Mouse (Mus musculus): ENCODE results near the gene Prkce.
A peak's percentile ranks its signal among the peaks of the same experiment; 100 is the strongest.

The Prkce gene

DNA sequence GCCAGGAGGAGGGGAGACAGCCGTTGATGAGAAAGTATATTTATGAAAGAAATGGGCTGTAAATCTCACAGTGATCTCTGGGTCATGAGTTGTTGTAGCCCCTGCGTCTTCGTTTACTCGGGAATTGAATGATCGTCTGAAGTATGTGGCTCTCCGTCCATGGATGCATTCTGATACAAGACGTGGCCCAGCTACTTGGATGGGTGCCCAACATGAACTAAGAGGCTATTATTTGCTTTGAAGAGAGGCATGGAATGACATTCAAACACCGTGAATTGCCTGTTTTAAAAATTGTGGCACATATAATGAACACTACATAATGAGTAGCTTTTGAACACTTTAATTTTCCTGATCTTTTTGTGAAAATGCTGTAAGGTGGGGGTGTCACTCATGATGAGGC is 93.5 kb downstream of the Prkce start:
- DNase-seq (ENCODE audit: low read depth), result no peak

GRCm38 (mm10) chr17:86263985-86264649 is 96.5 kb downstream of the Prkce start:
- no peak for DNase-seq (ENCODE audit: low read depth)

- no peak for DNase-seq (ENCODE audit: low read depth)
Measured at GRCm38 (mm10) chr17:86266051-86266450, 98.5 kb downstream of the Prkce start.

DNA sequence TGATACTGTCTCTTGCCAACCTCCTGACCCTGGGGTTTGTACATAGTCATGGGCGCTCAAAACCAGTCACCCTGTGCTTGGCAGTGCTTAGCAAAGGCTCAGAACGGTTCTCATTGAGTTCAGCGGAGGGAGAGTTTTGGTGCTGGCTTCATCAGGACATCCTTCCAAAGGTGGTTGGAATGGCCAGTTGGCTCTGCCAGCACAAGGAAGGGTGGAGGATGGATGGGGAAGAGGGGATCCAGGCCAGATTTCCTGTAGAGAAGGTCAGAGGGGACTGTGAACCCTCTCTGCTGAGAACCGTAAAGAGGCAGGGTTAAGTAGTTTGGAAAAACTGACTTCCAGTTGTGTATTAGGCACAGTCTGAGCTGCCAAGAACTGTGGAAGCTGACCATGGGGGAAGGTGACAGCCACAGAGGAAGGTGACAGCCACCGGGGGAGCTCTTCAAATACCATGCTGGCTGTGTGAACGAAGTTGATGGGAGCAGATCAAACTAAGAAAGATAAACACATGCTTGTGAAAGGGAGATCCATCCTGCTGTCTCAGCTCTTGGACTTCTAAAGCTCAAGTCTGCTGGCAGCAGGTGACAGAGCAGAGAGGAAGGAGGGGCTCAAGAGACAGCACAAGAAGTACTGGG is 99.7 kb downstream of the Prkce start:
- DNase-seq (ENCODE audit: low read depth), result no peak

DNA sequence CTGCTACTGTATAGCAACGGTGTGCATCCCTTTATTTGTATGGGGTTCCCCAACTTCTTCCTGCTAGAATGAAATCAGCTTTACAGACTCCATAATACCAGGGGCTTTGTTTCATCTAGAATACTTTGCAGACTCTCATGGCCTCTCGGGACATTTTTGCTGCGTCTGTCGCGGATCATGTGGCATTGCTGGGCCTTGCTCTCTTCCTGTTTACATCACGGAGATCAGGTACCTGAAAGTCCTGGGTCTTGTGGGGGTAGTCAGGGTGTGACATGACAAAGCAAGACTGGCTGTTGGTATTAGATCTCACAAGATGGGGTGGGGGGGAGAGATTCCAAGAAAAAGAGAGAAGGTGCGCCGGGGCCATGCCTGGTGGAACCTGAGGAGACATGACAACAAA is 102.1 kb downstream of the Prkce start:
- DNase-seq (ENCODE audit: low read depth), result no peak

DNA sequence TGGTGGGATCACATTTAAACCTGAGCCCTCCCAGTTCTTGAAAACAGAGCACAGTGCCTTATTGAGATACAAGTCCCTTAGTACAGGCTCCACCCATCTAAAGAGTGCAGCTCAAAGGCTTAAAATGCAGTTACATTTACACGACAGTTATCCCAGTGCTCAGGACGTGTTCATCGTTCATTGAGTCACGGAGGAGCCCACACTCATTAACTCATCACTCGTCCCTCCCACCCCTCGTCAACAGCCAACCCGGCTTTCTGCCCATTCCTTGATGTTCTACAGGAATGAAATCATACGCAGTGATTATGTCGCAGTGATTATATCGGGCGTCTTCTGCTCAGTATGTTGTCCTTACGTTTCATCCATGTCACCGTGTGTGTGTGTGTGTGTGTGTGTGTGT is 102.9 kb downstream of the Prkce start:
- no peak for DNase-seq (ENCODE audit: low read depth)

GRCm38 (mm10) chr17:86271277-86271676 is 103.7 kb downstream of the Prkce start:
- DNase-seq (ENCODE audit: low read depth), result no peak

DNA sequence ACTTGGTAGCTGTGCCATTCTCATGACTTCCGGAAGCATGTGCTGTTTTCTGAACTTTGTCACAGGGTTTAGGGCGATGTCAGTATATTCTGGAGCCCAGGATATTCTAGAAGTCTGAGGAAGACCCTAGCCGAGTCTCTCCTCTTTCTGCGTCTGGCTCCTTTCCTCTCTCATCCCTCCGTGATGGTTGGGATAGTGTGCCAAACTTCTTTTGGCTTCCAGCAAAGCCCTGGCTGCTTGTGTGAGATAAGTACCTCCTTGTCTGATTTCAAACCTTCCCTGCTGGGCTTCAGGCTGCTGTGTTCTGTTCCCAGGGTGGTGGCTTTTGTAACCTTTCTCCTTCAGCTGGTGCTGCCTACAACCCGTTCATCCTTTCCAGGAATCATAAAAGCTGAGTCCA is 105.4 kb downstream of the Prkce start:
- DNase-seq (ENCODE audit: low read depth), result no peak

- DNase-seq (ENCODE audit: low read depth), result no peak
Measured at GRCm38 (mm10) chr17:86273566-86274349, 106.2 kb downstream of the Prkce start.

DNA sequence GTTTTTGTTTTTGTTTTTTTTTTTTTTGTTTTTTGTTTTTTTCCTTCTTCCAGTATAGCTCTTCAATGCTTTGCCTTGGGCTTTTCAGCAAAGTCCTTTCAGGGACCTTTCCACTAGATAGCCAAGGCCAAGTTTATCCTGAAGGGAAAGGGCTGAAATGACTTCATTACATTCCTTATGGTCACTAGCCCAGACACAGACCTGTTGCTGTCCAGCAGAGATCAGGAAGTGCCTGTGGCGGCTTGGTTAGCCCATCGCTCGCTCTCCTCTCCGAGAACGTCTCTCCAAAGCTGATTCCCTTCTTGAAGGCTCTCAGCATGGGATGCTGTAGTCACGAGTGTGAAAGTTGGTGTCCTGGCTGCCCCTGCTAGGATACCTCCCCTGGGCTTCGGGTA is 106.8 kb downstream of the Prkce start:
- DNase-seq (ENCODE audit: low read depth), result no peak

DNA sequence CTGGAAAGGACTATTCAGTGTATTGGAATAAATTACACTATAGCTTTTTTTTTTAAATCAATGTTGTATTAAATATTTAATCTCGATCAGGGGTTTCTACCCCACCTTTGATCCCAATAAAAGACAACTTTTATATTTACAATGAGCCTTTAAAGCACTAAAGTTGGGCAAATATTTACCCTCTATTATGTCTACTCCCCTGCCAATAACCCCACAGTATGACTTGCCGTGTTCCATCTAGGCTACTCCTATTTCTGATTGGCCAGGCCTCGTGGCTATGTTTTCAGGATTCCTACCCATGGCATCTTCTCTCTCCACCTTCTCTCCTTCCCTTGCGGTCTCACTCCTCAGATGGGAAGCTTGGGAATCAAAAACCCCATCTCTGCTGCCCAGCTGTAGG is 108.8 kb downstream of the Prkce start:
- DNase-seq (ENCODE audit: low read depth), result no peak

- no peak for DNase-seq (ENCODE audit: low read depth)
Measured at GRCm38 (mm10) chr17:86277032-86277798, 109.6 kb downstream of the Prkce start.

DNA sequence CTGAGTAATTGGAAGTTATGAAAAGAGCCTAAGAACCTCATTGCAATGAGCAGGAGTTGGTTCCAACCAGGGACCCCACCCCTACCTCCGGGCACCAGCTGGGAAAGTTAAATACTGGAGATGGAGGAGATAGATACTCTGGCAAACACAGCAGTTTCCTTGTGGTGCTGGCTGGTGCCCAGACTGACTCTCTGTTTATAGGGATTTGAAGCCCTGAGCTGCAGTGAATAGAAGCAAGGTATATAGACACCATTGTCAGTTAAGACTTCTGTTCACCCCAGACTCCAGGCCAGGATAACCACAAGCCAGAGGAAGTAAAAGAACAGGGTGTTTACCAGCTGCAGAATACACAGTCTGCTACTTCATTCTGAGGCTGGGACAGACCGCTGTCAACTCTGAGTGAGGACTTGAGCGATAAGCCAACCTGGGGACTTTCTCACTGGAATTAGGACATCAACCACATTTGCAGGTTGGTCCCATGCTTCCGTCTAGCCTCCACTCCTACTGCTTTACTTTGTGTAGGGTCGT is 110.5 kb downstream of the Prkce start:
- DNase-seq (ENCODE audit: low read depth), result peak; percentile 48

- no peak for DNase-seq (ENCODE audit: low read depth)
Measured at GRCm38 (mm10) chr17:86279751-86280150, 112.2 kb downstream of the Prkce start.

DNA sequence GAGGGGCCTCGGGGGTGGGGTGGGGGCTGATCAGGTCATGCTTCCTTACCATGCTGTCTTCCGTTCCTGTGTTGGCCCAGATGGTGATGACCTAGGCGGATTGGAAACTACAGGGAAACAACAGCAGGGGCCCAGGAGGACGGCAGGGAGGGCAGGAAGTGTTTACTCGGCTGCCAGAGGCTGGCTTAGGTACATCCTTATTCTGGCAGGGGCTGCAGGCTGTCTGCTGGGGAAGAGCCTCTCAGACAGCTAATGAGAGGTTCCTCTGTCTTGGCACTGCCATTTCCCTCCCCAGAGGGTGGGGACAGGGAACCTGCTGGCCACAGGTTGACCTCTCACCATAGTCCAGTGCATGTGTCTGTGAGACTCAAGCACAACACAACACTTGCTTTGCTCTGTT is 116.2 kb downstream of the Prkce start:
- DNase-seq (ENCODE audit: low read depth), result no peak

DNA sequence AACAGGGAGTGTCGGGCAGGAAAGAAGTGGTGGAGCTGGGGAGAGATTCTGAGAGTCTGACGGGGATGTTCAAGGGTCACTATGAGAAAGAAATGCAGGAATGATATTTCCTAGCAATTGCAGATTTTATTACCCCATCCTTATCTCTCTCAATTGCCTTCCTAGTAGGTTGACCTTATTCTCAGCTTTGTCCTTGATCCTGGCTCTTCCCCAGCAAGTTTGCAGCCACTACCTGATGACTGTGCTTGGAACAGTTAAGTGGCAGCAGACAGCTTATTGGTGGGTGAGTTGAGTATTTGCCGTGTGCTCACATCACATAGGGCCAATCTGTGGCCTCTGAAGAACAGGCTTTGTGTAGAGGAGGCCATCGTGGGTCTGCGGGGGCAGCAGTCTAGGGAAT is 117.5 kb downstream of the Prkce start:
- DNase-seq (ENCODE audit: low read depth), result no peak

DNA sequence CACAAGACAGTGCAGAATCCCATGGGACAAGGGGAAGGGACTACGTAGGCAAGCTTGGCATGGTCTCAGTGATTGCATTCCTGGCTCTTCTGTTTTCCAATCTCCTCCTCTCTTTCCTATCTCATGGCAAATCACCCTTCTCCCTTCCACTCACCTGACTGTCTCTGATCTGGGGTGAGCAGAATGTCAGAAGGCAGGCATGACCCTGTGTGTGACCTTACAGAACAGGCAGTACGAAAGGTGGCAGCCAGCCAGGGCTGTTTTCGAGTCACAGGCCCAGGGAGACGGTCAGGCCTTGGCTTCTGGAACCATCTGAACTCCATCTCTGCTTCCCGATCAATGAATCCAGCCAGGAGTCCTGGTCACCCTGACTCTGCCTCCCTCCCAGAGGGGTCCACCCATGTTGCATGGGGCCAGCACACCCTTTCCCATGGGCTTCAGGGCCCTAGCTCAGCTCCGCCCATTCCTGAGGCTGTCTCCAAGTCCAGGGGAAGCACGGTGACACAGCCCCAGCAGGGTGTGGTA is 119.2 kb downstream of the Prkce start:
- no peak for DNase-seq (ENCODE audit: low read depth)

DNA sequence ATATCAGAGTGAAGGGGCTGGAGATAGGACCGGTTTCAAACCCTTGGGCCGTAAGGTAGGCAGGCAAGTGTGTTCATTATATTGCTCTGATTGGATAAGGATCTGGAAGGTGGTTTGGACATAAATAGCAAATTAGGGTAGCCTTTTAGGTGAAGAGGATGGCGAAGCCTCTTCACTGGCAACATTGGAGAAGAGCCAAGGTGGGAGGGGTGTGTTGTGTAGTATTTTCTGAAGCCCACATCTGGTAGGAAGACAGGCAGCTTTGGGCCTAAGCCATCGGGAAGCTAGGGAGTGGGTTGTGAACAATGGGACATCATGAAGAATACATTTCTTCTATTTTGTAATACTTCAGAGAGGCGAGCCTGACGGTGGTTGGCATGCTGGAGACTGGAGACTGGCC is 125.1 kb downstream of the Prkce start:
- no peak for DNase-seq (ENCODE audit: low read depth)

GRCm38 (mm10) chr17:86293247-86293744 is 125.7 kb downstream of the Prkce start:
- peak; percentile 89 for DNase-seq (ENCODE audit: low read depth)

DNA sequence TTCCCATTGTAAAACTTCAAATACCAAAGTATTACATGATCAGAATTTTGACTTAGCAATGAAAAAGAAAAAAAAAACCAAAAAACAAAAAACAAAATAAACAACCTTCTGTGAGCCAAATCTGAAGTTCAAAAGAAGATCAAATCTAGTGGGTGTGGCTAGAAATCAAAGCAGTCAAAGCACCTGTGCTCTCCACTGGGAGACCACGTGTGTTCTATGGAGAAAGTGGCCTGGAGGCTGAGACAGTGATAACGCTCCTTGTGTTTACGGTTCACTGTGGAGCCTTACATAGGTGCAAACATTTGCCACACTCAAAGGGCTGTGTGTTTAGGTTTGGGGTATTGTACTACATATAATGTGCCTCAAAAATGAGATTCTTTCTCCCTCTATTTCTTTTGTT is 132.0 kb downstream of the Prkce start:
- no peak for DNase-seq (ENCODE audit: low read depth)

GRCm38 (mm10) chr17:86300774-86301595 is 133.4 kb downstream of the Prkce start:
- DNase-seq (ENCODE audit: low read depth), result peak; percentile 79

All from 416B (cell line).